In the genomic region with DNA sequence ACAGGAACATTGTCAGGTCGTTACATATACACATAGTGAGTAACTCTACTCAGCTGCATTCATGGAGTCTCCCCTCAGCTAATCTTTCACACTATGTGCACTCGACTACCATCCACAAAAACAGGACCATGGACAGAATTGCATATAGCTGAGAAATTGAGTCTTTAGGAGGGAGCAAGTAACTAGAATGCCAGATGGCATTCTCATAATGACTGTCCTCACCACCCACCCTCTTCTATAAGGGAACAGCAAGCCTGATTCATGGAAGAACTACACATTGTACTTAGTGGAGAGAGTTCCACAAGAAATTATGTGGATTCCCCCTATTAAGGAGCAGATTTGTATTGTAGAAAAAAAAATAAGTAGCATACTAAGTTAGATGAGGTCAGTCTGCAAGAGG, we compare ENCODE assay signal across 16 mouse cellular contexts.
DNase-seq lines count a peak whose midpoint lies in the region; ATAC-seq lines count a peak whose summit lies in the region.
"Had no signal": no experiment of that assay in that cellular context is flagged by ENCODE, and none has a peak within 500 bp of the region (broad histone marks: within the 10 kb centered on the region; RNA-seq: fewer than 3 reads in every experiment).

No protein-coding gene starts in this region.

- peak; percentile 95 for ATAC-seq in frontal cortex, adult (ENCODE audit: low TSS enrichment)
- ATAC-seq: CD4-positive, CD25-positive, alpha-beta regulatory T cell, adult 4 months; forebrain, embryonic 16.5 days had no signal

- intact Hi-C loops in left cerebral cortex, postnatal 4 days (cut with DNase I): no loop called here

- no peak for DNase-seq in frontal cortex, postnatal 25 days (ENCODE audit: low spot score in 2 of 2)
- DNase-seq in left cerebral cortex, adult 18-20 months (ENCODE audit: low spot score in 2 of 2): peak; percentile 9 to 18
- no peak for DNase-seq in left cerebral cortex, postnatal 4 days
- peak; percentile 61 for DNase-seq in brain, adult 2 months (ENCODE audit: low read depth, low spot score)
- DNase-seq in telencephalon, adult 2 months (ENCODE audit: low read depth, low spot score): peak; percentile 45
- DNase-seq in testis, postnatal 14 days (ENCODE audit: low spot score): no peak
- DNase-seq: adrenal gland, adult 8-10 months; adrenal gland, postnatal 36 days; B cell, adult 2 months; cerebellum, adult 11-12 months; cerebellum, postnatal 25 days; gastrocnemius, adult 2 months; gastrocnemius, postnatal 25 days had no signal

Comparison
In these comparisons a context has a peak if more than half of its experiments do, and no peak if none do; other contexts are left out.
1. DNase-seq: peak in left cerebral cortex, adult 18-20 months (2 of 2), brain, adult 2 months (single experiment) and telencephalon, adult 2 months (single experiment); none in frontal cortex, postnatal 25 days (0 of 2), left cerebral cortex, postnatal 4 days (single experiment) and testis, postnatal 14 days (single experiment).